Mouse (Mus musculus) T-helper 17 cell (primary cell): Measurements from ENCODE around the gene Grk2.
"Not testable (repeated sequence)": the region's sequence is repeated elsewhere in the genome, so short reads cannot be mapped to it uniquely, and the experiment has no call there.

Experiments
- in situ Hi-C, 2 experiments: fragments of 300-600 bp; cut with MboI, MseI; formaldehyde crosslinking; loops; 1 replicate in 1 of 2; 2 replicates in 1 of 2; pipeline ENCODE4 v1.15.1; 2025; ENCODE audit warnings: high pct_unique_total_duplicates in 2 of 2

Grk2 gene

DNA sequence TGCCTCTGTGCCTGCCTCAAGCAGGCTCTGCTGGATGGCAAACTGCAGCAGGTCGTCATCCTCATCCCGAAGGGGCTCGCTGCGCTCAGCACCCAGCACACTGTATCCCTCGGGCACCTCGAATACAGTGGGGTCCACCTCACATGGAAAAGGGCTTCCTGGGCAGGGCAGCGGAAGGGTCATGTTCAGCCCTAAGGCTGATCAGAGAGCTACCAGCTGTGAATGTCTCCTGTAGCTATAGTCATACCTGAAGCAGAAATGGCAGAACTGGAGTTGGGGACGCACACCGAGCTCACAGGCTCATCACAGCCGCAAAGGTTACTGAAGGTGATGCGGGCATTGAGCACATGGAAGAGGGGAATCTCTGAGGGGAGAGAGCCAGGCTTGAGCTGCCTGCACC is 35.0 kb downstream of the Grk2 start:
- in situ Hi-C loops, result no loop called here

GRCm38 (mm10) chr19:4270187-4270586 is 35.8 kb downstream of the Grk2 start:
- in situ Hi-C loops, result no loop called here

GRCm38 (mm10) chr19:4268566-4269361 is 37.3 kb downstream of the Grk2 start, which contains the start of gene Ssh3:
Gene Ssh3, minus strand, starts transcription at chr19:4269180.
- in situ Hi-C loops, result loop anchor here (5.0 kb wide), 1 partner anchor 44 kb away; no protein-coding TSS in a partner anchor

GRCm38 (mm10) chr19:4265956-4266355 is 40.1 kb downstream of the Grk2 start:
- in situ Hi-C loops, result loop anchor here (5.0 kb wide), 1 partner anchor 46 kb away; no protein-coding TSS in a partner anchor

DNA sequence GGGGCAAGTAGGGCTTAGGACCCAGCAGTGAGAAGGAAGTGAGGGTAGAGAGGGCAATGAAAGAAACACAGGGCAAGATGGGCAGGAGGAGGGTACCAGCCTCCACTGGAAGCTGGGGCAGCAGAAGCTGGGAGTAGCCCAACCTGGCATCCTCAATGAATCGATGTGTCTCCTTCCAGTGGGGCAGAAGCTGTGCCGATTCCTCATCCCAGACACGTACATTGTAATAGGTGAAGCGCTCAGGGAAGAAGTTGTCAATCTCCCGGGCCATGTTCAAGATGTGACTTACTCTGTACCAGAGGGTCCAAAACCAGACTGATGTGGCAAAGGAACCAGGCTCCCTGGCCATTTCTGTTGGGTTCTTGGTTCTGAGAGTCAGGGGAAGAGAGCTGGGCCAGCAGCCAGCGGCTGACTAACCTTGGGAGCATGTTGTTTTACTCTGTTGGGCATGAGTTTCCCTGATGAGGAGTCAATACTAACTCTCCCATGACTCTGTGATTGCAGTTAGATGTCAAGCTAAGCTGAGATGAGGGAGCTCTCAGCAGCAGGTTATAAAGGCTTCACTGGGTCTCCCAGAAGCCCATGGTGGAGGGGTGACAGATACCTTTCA is 41.7 kb downstream of the Grk2 start:
- in situ Hi-C loops, result no loop called here

- in situ Hi-C loops, result no loop called here
Observed at GRCm38 (mm10) chr19:4263702-4264101, 42.3 kb downstream of the Grk2 start.

GRCm38 (mm10) chr19:4262756-4263155 is 43.3 kb downstream of the Grk2 start:
- in situ Hi-C loops, result no loop called here

DNA sequence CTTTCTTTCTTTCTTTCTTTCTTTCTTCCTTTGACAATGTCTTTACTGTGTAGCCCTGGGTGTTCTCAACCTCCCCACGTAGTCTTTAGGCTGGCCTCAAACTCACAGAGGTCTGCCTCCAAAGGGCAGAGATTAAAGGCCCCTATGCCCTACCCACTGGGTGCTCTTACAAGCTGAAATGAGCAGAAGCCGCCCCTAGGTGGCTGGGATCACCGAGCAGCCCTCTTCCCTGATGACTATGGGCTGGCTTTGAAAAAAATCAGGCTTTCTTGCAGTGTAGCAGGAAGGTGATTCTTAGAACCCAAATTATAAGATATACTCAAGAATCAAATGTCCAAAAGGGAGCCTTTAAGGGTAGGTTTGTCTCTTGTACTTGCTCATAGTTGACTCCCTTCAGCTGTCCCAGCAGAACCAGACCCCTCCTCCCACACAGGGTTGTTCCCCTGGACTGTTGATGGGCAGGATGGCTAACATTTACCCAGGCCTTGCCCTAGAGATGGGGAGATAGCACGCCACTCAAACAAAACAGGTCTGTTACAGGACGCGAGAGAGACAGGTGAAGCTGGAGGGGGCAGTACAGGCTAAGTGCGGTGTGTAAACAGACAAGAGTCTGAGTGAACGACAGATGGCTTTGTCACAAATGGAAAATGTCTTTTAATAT is 44.9 kb downstream of the Grk2 start:
- in situ Hi-C loops, result no loop called here

DNA sequence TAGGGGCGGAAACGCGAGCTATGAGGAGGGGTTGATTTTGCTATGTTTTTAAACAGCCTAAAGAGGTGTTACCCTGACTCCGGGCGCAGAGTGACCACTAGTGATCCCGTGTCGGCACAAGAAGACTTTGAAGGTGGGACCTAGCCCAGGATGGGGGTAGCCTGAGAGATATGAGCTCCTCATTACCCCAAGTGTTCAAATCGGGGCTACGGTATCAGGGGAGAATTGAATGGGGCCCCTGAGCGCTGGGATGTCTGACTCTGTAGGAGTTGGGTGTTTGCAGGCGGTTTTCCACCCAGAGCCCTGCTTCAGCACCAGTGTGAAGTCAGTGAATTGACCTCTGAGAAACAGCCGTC is 48.1 kb downstream of the Grk2 start:
- in situ Hi-C loops, result no loop called here

DNA sequence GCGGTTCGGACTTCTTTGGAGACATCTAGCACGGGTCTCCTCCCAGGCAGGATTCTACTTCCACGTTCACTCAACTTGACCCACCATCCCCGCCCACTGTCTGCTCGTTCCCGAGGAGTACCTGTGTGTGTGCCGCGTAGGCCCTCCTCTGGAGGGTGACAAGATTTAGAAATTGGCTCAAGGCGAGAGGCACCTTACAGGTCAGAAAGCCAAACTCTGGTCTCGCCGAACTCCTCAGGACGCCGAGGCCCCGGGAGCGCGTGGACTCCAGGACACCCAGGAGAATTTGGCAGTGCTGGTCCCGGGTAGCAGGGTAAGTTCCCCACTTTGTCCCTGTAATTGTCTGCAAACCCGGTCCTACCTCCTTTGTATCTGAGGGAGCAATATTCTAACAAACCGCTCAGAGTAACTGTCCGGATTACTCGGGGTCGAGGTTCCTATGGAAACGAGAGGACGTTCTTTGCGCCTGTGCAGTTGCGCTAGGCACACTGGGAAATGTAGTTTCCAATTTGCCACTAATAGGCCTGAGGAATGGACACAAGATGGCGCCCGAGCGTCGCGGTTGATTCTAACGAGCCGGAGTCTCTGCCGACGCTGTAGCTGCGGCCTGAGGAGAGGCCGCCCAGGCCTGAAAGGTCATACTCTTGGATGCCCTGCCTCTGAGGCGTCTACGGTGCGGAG is 48.7 kb downstream of the Grk2 start:
- in situ Hi-C loops, result no loop called here

DNA sequence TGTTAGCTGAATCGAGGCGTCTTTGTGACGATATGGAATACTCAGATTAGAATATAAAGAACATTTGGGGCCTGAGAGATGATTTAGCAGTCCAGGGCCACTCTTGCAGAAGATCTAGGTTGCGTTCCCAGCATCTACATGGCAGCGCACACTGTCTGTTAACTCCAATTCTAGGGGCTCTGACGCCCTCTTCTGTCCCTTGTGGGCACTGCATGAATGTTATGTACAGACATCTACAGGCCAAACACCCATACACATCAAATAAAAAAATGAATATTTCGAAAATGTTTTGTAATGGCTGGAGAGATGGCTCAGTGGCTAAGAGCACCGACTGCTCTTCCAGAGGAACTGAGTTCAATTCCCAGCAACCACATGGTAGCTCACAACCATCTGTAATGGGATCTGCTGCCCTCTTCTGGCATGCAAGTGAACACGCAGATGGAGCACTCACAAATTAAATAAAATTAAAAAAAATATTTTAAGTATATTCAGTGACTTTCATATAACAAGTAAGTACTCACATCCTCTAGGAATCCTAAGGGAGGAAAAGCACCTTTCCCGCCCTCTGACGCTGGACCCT is 50.3 kb downstream of the Grk2 start:
- in situ Hi-C loops, result no loop called here

- in situ Hi-C loops, result no loop called here
Observed at GRCm38 (mm10) chr19:4254230-4254629, 51.8 kb downstream of the Grk2 start.

DNA sequence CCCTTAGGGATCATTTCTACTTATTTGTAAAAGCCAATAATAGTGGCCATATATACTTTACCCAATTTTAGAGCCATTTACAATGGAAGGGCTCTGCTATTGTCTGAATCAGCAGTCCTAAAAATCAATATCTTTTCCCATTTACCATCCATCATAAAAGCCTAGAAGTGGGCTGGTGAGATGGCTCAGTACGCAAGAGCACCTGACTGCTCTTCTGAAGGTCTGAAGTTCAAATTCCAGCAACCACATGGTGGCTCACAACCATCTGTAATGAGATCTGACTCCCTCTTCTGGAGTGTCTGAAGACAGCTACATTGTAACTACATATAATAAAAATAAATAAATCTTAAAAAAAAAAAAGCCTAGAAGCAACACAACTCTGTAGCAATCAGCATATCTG is 57.3 kb downstream of the Grk2 start:
- in situ Hi-C loops, result not testable (repeated sequence)

DNA sequence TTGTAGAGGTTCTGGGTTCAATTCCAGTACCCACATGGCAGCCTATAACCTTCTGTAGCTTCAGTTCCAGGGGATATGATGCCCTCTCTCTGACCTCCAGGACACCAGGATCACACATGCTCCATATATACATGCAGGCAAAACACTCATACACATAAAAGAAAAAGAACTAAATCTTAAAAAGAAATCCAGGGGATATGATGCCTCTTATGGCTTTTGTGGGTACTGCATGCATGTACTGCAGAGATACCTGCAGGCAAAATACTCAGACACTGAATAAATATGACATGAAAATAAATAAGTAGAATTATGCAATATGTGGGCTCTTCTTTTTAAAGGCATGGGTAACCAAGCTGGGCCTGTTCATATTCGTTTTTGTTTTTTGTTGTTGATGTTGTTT is 59.0 kb downstream of the Grk2 start:
- in situ Hi-C loops, result no loop called here

- in situ Hi-C loops, result loop anchor here in 1 of 2 experiments (5.0 kb wide), 1 partner anchor 37 kb away; no protein-coding TSS in a partner anchor
Observed at GRCm38 (mm10) chr19:4244775-4245174, 61.2 kb downstream of the Grk2 start.

DNA sequence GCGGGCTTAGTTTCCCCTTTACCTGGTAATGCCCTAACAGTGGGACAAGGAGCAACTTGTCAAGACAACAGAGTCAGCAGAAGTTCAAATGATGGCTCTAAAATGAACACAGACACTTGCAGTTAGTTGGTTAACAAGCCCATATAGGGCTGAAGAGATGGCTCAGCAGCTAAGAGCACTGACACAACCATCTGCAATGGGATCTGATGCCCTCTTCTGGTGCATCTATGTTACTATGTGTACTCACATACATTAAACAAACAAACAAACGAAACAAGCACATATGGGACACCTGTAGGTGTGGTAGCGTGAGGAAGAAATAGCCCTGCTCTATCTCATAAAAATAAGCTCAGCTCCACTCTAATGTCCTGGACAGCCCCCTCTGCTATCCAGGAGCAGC is 63.6 kb downstream of the Grk2 start:
- in situ Hi-C loops, result loop anchor here in 1 of 2 experiments (5.0 kb wide), 1 partner anchor 35 kb away; no protein-coding TSS in a partner anchor

DNA sequence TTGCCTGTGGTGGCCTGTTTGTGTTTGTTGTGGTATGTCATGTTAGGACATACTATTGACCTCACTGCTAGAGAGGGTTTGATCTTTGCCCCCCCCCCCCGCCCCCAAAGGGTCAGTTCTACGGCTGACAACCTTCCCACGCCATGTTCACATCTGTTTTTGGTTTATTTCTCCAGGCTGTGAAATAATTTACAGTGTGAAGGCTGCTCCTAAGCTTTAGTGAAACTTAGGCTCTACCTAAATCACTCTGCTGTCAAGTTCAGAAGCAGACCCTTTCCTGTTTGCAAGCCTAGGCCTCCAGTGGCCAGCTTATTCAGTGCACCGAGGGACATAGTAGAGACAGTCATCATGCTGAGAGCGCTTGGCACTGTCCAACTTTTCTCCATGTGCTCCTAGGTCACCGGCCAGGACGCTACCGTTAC is 65.8 kb downstream of the Grk2 start:
- in situ Hi-C loops, result loop anchor here in 1 of 2 experiments (5.0 kb wide), 1 partner anchor 33 kb away; no protein-coding TSS in a partner anchor
